Mouse (Mus musculus) lung, postnatal 0 days (tissue): ENCODE measurements around the gene Micu1.
A peak's percentile ranks its signal among the peaks of the same experiment; 100 is the strongest.

Experiments
- CTCF ChIP-seq: IDR thresholded peaks from 2 replicates; pipeline ENCODE4 v1.5.1; 2016; ENCODE audit warnings: antibody characterized with exemption, mild to moderate bottlenecking
- EP300 ChIP-seq: IDR thresholded peaks from 2 replicates; pipeline ENCODE4 v1.6.1; 2016; ENCODE audit warnings: antibody characterized with exemption, mild to moderate bottlenecking, control low read depth

- TF ChIP-seq CTCF (no peak), EP300 (0 out of 2 replicates have a peak, but pooled peaks have one; percentile 18)
These were observed 196.7 kb downstream of the Micu1 start for GRCm38 (mm10) chr10:59898935-59899334.
